Mouse (Mus musculus) urinary bladder, adult 2 months (tissue): ENCODE results near the gene Rps5. TPM values are rescaled to one million over a fixed set of nuclear protein-coding genes. Genes with fewer than 3 reads are reported as not detected.
"Not testable (repeated sequence)": the region's sequence is repeated elsewhere in the genome, so short reads cannot be mapped to it uniquely, and the experiment has no call there.

Experiments
- DNase-seq: peaks from one replicate; pipeline ENCODE4 v3.0.0; 2022; ENCODE audit warnings: low spot score
- polyA plus RNA-seq: library from polyadenylated mRNA; depleted of rRNA; stranded (reverse); fragments of >200 nt; gene quantifications from 2 replicates; pipeline ENCODE4 v1.2.3, GENCODE M21; 2012; rRNA removed

The Rps5 gene
- 2,520 and 2,810 TPM in 2 replicates for polyA plus RNA-seq

DNA sequence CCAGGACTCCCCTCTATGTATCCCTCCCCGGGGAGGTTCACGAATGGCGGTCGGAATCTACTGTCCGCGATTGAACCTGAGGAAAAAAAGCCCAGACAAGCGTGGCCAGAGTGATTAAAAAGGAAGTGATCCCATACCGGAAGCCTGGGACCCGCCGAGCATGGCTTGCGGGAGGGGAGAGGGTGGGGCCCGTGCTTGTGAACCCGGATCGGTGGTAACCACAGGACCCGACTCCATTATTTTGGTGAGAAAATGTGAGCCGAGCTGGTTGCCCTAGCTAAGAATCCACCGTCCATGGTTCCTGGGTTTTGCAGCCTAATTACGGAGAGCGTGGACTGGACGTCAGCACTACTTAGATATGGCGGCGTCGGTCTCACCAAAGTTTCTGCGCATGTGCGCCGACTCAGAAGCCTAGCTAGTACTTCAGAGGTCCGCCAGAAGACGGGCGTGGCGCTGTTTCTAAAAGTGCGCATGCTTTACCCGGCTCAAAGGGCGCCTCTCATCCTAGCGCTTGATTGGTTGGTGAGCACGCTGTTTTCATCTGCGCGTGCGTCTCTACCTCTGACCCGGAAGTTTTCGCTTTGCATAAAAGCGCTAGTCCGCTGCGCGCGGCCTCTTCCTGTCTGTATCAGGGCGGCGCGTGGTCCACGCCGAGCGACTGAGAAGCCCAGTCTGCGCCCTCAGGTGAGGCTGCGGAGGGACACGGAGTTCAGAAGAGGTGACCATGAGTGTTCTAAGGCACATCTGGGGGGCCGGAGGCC lies at the start of gene Rps5:
Gene Rps5, plus strand, starts transcription at position 586 of the 761 bp plus-strand sequence.
- DNase-seq: peak; percentile 93

DNA sequence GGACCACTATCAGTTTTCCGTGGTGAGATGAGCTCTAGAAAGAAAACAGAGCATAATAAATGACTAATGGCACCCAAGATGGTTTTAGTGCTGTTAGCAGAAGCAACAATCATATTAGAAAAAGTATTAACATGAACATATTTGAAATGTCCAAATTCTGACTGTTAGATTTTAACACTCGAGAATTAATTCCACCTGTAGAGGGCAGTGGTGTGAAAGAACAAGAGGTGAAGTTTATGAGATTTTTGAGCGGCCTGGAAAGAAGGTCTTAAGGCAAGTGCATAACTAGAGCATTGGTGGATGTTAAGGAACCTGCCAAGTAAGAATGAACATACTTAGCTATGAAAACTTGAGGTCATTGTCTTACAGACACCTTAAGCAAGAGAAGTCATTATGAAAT lies 47.8 kb upstream of the Rps5 start:
- no peak for DNase-seq

DNA sequence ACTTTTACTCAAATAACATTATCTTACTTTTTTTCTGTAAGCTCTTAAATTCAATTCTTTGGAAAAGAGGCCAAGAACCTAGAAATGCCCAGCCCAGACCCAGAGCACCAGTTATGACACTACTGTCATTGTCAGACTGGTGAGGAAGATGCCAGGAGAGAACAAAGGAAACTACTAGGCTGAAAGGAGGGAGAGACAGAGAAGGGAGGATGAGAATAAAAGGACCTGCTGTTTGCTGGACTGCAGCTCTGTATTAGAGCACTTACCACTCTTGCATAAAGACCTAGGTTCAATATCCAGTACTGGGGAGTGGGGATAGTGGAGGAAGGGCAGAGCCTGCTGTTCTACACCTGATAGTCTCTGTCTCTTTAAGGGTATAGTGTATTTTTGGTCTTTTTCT lies 42.1 kb upstream of the Rps5 start:
- no peak for DNase-seq

DNA sequence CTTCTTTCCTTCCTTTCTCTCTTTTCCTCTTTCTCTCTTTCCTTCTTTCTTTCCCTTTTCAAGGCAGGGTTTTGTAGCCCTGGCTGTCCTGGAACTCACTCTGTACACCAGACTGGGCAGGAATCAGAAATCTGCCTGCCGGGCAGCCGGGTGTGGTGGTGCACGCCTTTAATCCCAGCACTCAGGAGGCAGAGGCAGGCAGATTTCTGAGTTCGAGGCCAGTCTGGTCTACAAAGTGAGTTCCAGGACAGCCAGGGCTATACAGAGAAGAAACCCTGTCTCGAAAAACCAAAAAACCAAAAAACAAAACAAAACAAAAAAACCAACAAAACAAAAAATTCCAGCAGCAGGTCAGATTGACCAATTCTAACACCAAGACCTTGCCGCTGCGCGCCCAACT lies 41.6 kb upstream of the Rps5 start:
- not testable (repeated sequence) for DNase-seq

DNA sequence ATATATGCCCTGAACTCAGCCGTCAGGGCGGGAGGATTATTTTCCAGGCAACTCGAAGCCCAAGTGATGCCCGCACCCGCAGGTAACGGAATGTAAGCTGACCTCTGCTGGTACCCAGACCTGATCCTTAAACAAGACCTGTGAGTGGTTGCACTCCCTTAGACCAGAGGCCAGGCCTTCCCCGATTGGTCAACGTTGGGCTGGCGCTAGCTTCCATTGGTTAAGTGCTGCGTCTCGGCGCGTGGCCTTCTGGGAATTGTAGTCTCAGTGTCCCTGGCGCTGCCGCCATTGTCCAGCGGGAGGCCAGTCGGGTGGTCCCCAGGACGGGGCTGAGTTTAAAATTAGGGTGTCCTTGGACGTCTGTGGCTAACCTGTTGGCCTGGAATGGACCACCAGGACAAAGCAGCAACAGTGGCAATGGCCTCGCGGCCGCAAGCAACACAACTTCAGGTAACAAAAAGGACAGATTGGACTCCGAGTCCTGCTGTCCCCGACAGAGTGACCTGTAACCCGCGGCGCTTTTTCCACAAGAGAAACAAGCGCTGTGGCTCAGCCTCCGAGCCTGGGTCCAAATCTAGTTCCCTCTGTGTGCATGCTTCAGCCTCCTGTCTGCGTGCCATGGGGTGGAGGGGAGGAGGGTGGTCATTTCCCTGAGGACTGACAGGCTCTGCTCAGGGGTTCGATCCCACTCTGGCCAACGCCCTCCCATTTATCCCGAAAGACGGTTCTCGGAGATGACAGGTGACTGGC lies 41.0 kb upstream of the Rps5 start, which contains the start of gene Zfp128:
Gene Zfp128, plus strand, starts transcription at position 267 of the 750 bp plus-strand sequence.
- DNase-seq: peak; percentile 78

DNA sequence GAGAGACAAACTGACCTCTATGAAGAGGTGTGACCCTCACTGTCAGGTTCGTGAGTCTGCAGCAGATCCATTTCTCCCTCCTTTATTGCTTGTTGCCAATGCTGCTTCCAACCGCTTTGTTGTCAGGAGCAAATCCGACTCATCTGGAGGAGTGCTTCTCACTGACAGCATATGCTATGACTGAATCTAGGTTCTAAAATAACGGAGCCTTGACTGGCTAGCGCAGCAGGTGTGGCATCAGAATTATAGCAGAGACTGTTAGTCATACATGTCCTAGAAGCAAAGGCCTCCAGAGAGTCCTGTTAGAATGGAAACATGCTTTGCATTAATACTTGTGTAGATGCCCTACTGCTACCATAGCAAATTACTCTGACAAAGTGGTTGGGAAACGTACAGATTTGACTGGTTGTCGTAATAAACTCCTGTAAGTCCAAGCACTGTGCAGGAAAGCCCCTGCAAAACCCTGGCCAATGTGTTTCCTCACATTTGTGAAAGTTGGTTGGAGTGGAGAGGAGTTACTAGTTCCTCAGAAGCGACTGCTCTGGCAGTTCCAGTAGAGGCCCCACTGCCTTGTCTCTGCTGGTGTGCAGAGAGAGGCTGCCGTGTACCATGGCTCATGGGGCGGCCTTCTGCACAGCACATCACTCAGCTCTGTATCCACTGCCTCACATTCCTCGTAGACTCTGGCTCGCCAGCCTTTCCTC lies 35.4 kb upstream of the Rps5 start:
- no peak for DNase-seq

DNA sequence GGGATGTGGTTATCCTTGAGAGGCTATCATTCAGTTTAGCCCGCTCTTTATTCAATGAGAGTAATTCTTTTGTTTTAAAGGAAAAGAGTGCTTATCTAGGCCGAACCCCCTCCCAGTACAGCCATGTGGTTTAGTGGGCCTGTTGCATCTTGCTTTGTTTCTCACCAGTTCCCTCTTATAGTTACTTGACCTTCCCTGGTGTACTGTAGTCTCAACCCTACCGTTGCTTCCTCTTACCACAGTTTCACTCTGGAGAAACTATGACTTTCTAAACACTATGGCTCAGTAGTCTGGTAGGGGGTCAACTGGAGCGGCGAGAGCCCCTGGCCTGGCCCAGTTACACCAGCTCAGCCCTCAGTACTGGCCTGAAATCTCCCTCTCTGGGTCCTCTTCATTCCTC lies 34.5 kb upstream of the Rps5 start:
- DNase-seq: no peak

DNA sequence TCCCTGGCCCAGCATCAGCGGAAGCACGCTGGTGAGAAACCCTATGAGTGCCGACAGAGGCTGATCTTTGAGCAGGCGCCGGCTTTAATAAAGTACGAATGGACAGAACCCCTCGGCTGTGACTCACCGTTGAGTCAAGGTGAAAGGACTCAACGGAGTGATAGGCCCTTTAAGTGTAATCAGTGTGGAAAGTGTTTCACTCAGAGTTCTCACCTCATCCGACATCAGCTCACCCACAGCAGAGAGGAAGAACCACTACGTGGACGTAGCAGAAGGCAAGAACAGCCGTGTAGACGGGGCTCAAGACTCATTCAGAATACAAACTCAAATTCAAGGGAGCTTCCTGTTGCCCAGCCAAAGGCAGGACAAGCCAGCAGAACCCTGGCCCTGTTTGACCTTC lies 31.2 kb upstream of the Rps5 start:
- no peak for DNase-seq

DNA sequence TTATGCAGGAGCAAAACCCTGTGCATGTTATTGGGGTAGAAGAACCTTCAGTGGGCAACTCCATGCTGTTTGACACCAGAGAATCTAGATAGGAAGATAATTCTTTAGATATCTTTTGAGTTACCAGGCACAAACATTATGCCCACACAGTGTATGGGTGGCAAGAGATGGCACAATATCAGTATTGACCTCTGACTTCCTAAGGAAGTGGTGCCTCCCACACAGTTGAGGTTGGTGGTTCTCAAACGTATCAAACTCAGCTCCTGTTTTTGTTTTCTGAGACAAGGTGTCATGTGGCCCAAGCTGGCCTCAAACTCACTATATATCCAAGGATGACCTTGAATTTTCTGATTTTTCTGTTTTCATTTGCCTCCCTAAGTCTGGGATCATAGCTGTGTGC lies 30.8 kb upstream of the Rps5 start:
- no peak for DNase-seq

DNA sequence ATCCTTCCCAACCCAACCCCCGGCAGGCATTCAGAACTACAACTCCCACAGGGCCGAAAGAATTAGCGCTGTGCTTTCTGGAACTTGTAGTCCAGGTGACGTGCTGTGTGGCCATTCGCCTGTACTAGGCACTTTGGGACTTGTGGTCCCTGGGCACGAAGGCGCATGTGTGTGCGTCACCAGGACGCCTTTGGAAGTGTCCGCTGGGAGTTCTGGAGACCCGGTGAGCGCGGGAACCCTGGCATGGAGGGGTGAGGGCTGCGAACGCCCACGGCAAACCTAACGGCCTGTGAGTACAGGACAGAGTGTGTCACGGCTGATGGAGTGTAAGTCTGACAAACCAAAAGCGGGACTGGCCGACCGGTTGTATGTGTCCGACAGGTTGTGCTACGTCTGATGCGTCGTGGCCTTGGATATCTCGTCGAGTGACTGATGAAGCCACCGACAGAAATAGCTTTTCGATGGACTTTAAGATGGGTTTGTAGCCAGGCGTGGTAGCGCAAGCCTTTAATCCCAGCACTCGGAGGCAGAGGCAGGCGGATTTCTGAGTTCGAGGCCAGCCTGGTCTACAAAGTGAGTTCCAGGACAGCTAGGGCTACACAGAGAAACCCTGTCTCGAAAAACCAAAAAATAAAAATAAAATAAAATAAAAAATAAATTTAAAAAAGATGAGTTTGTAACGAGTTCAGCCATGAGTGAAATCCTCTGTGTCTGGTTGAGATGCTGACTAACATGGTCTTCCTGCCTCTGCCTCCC lies 24.3 kb upstream of the Rps5 start, which contains the start of gene Zscan22:
Gene Zscan22, plus strand, starts transcription at position 161 of the 756 bp plus-strand sequence.
- DNase-seq: peak; percentile 75

DNA sequence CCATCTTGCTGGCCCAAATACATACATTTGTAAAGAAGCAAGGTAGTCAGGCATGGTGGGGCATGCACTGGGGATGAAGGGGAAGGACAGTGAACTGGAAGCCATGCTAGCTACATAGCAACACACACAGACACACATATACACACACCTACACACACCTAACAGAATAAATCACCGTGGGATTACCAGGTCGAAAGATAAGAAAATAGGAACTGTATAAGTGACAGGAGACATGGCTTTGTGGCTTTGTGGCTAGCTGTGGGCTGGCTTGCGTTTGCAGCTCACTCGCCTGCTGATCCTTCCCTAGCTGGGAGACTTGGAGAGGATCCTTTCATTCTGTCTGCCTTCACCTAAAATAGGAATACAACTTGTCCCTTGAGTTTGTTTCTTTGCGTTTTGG lies 20.6 kb upstream of the Rps5 start:
- DNase-seq: no peak

DNA sequence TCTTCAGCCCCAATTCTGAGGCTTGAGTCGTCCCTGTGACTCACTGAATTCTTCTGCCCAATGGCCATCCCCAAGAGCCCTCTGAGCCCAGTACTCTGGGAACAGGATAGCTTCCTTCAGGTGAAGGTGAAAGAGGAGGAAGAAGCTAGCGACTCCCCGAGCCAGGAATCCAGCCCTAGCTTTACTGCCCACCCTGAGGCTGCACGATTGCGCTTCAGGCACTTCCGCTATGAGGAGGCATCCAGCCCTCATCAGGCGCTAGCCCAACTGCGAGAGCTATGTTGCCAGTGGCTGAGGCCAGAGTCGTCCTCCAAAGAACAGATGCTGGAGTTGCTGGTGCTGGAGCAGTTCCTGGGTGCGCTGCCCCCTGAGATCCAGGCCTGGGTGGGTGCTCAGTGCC lies 18.5 kb upstream of the Rps5 start:
- no peak for DNase-seq

DNA sequence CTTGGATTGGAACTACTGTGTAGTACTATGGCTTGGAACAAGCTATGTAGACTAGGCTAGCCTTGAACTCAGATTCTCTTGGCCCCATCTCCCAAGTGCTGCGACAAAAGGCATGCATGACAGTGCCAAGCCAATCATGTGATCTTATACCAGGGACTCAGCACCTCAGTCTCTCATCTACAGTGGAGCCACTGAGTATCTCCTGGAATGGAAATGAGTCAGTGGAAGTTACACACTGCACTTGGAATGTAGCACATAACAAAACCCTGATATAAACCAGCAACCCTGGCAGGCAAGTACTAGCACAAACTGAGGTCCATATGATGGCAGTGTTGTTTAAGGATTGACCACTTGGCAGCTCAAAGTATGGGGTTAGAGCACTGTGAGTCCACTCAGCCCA lies 16.9 kb upstream of the Rps5 start:
- DNase-seq: no peak

DNA sequence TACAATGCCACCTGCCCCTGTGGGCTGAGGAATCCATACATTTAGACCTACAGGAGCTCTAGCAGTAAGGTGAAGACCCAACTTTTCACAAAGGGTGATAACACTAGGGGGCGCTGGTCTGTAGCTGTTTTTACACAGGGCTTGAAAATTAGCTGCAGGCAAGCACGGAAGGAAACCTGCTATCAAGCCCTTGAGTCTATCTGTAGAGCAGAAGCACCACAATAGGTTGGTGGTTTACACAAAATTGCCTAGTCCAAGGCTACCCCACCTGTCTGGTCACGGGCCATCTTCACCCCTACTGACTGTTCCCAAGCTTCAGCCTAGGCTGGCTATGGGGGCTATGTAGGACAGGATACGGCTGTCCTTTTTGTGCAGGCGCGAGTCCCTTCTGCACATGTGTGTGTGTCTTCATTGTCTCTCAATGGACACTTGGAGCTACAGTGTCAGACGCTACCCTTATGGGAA lies 12.6 kb upstream of the Rps5 start:
- DNase-seq: no peak

DNA sequence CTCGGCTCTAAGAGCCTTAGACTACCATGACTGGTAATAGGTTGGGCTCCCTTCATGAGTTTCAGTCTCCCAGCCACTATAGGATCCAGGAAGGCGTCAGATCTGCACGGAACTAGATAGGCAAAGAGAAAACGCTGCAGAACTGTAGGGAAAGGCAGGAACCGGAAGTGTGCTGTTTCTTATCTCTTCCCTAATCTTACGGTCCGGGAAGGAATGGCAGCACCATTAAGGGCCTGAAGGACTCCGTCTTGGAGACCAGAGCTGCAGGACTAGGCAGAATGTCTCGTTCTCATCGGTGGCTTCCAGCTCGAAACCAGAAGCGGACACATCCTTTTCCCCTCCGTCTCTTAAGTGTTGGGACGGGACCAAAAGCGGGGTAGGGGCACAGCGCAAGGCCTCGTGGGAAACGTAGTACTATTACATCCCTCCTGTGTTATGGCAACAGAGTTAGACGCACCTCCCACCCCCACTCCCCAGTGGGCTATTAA lies 11.9 kb upstream of the Rps5 start:
- DNase-seq: peak; percentile 39

DNA sequence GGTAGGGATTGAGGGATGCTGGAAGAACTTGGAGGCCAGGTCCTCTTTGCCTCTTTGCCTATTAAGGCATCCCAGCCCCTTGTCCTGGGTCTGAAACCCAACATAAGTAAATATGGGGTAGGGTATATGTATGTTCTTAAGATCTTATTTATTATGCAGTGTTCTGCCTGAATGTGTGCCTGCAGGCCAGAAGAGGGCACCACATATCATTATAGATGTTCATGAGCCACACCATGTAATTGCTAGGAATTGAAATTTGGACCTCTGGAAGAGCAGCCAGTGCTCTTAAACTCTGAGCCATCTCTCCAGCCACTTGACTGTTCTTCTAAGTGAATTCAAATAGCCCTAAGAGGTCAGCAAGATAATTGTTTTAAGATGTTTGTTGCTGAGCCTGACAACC lies 8.5 kb upstream of the Rps5 start:
- no peak for DNase-seq

DNA sequence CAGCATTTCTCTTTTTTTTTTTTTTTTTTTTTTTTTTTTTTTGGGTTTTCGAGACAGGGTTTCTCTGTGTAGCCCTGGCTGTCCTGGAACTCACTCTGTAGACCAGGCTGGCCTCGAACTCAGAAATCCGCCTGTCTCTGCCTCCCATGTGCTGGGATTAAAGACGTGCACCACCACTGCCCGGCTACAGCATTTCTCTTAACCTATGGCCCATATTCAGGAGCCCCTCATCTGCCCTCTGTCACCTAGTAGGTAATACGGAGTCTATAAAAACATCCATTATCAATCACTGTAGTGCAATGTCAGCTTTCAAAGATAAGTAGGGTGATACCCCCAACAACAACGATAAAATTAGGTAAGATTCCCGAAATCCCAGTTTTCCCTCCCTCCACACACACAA lies 1.6 kb upstream of the Rps5 start:
- not testable (repeated sequence) for DNase-seq

DNA sequence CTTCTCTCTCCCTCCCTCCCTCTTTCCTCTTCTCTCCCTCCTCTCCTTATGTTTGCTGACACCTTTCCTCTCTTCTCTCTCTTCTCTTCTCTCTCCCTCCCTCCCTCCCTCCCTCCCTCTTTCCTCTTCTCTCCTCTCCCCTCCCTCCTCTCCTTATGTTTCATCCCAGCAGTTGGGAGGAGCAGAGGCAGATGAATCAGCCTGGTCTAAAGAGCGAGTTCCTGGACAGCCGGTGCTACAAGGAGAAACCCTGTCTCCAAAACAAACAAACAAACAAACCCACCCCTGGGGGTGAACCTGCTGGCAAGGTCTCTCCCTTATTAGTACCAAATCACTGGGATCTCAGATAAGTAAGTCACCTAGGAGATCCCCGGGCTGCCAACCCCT lies 779 bp upstream of the Rps5 start:
- DNase-seq: no peak

DNA sequence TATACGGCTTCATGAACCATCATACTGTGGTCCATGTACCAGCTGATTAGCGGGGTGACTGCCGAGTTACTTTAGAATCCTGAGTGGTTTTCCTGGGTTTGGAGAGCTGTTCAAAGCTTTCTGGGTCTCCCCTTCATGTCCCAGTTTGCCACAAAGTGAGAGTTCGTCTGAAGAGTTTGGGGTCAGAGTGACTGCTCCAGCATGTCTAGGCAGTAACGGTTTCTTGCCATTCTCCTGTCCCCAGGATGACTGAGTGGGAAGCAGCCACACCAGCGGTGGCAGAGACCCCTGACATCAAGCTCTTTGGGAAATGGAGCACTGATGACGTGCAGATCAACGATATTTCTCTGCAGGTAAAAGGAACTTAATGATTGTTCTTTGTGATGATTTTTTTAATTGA lies 639 bp downstream of the Rps5 start:
- no peak for DNase-seq

DNA sequence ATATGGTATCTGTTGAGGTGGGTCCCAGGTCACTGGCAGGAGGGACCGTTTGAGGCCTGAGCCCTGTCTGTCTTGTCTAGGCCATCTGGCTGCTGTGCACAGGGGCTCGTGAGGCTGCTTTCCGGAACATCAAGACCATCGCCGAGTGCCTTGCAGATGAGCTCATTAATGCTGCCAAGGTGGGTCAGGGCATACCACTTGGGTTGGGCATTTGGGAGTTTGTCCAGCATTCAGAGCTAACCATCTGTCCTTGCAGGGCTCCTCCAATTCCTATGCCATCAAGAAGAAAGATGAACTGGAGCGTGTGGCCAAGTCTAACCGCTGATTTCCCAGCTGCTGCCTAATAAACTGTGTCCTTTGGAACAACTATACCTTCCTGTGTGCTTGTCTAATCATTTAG lies 4.2 kb downstream of the Rps5 start:
- no peak for DNase-seq

DNA sequence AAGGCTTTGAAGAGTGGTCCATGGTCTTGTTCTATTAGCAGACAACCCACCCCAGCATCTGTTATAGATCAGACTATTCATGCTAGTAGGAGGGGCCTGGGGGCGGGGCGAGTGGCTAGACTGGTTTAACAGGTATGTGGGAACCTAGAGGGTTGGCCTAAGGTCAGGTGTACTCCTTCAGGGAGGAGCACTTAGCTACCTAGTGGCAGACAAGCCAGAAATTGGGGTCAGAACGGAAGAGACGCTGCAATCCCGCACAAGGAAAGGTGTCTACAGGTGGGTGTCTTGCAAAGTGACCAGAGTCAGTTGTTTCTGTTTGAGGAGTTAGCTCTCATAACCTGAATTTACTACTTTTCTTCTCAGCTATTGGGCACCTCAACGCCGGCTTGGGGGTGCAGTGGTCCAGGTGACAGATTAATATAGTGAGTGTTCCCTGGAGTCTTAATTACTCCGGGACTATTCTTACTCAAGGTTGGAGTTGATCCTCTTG lies 5.1 kb downstream of the Rps5 start, which contains the start of gene Rnf225:
Gene Rnf225, plus strand, starts transcription at position 226 of the 490 bp plus-strand sequence.
- peak; percentile 57 for DNase-seq
